Mouse (Mus musculus) testis, adult 2 months (tissue): ENCODE measurements around the gene Mcts2.

Experiments
- CTCF ChIP-seq: fragments of 200-500 bp; IDR thresholded peaks from 2 replicates; pipeline ENCODE4 v1.5.1; 2012; ENCODE audit warnings: low read depth, mild to moderate bottlenecking, inconsistent platforms, low read length, moderate library complexity; ENCODE audit not compliant: control insufficient read depth, insufficient read depth, insufficient replicate concordance
- POLR2A ChIP-seq: fragments of 200-500 bp; IDR thresholded peaks from 2 replicates; pipeline ENCODE4 v1.6.1; 2012; ENCODE audit warnings: low read depth, mild to moderate bottlenecking, inconsistent platforms, low read length, moderate library complexity; ENCODE audit not compliant: control insufficient read depth

DNA sequence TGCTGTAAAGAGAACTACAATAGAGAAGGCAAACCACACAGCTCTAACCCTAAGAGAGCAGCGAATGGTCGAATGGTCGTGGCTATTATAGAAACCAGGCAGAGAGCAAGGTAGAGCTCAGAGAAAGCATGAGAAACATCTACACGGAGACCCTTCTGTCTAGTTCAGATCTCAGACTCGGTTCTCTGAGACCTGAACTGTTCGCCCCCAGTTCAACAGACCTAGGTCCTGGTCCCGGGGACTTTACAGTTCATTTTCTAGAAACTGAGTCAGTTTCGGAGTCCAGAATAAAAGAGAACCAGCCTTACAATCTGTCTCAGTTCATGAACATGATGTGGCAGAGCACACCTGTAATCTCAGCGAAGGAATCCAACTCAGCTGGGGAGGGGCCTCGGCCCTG is 47.7 kb downstream of the Mcts2 start:
- TF ChIP-seq CTCF (no peak), POLR2A (no peak)
